Mouse (Mus musculus) liver, embryonic 12.5 days (tissue): ENCODE results near the gene Dixdc1. TPM values are rescaled to one million over a fixed set of nuclear protein-coding genes. Genes with fewer than 3 reads are reported as not detected.

Source experiments
- ATAC-seq: fragments of 200-750 bp; cut with Nextera tagmentation; 2 replicates; pipeline ENCODE4 v1.8.0; 2017; ENCODE audit warnings: moderate number of reproducible peaks, mild to moderate bottlenecking, moderate library complexity
- H3K27ac ChIP-seq: fragments of 300-500 bp; sonication (generic); 2 replicates; pipeline ENCODE4 v1.5.1; 2016; ENCODE audit warnings: mild to moderate bottlenecking
- H3K27me3 ChIP-seq: fragments of 300-500 bp; sonication (generic); replicated peaks from 2 replicates; pipeline ENCODE4 v1.6.1; 2016; ENCODE audit warnings: mild to moderate bottlenecking, moderate library complexity
- H3K36me3 ChIP-seq: fragments of 300-500 bp; sonication (generic); 2 replicates; pipeline ENCODE4 v1.6.1; 2016; ENCODE audit warnings: mild to moderate bottlenecking, moderate library complexity
- H3K4me1 ChIP-seq: fragments of 300-500 bp; sonication (generic); 2 replicates; pipeline ENCODE4 v1.6.1; 2016
- H3K4me2 ChIP-seq: fragments of 300-500 bp; sonication (generic); 2 replicates; pipeline ENCODE4 v1.6.1; 2016; ENCODE audit warnings: mild to moderate bottlenecking, moderate library complexity
- H3K4me3 ChIP-seq: fragments of 300-500 bp; sonication (generic); 2 replicates; pipeline ENCODE4 v1.5.1; 2016; ENCODE audit warnings: mild to moderate bottlenecking, moderate library complexity
- H3K9ac ChIP-seq: fragments of 300-500 bp; sonication (generic); 2 replicates; pipeline ENCODE4 v1.6.1; 2016; ENCODE audit warnings: mild to moderate bottlenecking, moderate library complexity
- H3K9me3 ChIP-seq: fragments of 300-500 bp; sonication (generic); replicated peaks from 2 replicates; pipeline ENCODE4 v1.6.1; 2016; ENCODE audit warnings: mild to moderate bottlenecking, moderate library complexity
- WGBS: fragments of 180-500 bp; shearing (Covaris S2); methylation state at CpG from one replicate; pipeline ENCODE4 v1.1.7; 2016; ENCODE audit not compliant: insufficient replicate concordance; 5-methylcytosine and 5-hydroxymethylcytosine counted together
- polyA plus RNA-seq: library from polyadenylated mRNA; unstranded; fragments of >200 nt; fragmentation: Nextera tagmentation; extraction: Ambion mirVana; gene quantifications from 2 replicates; pipeline ENCODE4 v1.2.1, GENCODE M21; 2016

The Dixdc1 gene
- polyA plus RNA-seq, 1 experiment from 2014 or later = 1.2 TPM

DNA sequence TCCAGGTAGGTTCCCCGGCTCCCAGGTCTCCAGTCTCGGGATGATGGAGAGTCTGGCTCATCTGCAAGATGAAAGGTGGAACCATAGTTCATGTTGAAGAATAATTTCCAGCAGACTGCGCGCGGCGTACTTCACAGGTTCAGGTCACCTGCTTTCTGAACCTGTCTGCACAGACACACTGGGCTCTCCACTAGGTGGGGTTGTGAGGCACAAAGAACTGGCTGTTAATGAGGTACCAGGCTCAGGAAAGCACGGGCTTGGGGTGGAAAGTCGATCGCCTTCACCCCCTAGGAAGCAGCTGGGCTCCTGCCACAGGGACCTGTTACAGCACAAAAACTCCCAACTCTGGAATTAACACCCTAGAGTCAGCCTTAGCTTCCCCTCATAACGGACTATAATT is 45.7 kb downstream of the Dixdc1 start:
- H3K9ac ChIP-seq = no peak overlapping the region
- 13% methylated on average over 10 of the region's 10 CpGs for WGBS
- ATAC-seq = no peak
- H3K4me1 ChIP-seq = peaks cover 9% of the 10 kb centered on the region
- H3K27ac ChIP-seq = no peak overlapping the region
- no peaks in the 10 kb centered on the region for H3K9me3 ChIP-seq
- H3K4me2 ChIP-seq = peak overlapping the region; percentile 50
- peaks cover 52% of the 10 kb centered on the region for H3K27me3 ChIP-seq
- H3K4me3 ChIP-seq = peak overlapping the region; percentile 9; the same call in 1 of the 2 replicates
- no peaks in the 10 kb centered on the region for H3K36me3 ChIP-seq

DNA sequence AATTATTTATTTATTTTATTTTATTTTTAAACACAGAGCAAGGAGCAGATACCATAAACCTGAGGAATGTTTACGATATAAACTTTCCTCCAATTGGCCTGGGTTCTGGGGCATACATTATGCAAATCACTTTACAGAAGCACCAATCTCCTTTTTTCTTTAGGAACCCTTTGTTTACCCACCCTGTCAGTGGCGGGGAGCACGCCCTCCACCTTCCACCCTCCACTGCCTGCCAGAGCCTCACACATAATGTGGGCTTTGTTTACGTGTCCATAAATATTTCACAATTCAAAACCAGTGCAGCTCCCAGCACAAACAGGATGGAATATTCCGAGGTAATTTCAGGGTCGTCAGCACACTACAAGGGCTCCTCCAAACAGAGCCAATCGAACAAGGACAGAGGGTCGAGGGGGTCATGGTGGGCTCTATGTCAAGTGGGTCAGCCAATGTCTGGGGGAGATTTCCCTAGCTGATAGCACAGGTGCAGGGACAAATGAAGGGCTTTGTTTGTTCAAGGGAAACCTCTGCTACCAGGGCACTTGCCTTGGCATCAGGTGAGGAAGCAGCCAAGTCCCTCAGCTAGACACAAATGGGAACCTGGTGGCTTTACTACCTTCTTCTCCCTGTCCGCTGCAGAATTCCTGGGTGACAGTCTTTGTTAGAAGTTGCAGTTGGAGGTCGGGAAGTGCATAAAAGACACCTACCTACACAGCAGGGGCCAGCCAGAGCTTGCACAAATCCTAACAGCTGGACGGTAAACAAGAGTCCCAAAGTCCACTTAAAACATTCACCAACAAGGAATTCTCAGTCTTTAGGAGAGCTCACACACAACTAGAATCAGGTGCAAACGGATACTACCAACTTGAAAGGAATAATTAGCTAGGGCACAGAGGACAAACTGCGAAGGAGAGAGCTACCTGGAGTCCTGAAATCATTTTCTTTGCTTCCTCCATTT is 46.4 kb downstream of the Dixdc1 start:
- 21% methylated on average over 13 of the region's 13 CpGs for WGBS
- peak; percentile 65 for ATAC-seq
- no peak overlapping the region for H3K9ac ChIP-seq
- H3K4me2 ChIP-seq = peak overlapping the region; percentile 50
- H3K27me3 ChIP-seq = peaks cover 46% of the 10 kb centered on the region
- peak overlapping the region; percentile 12 for H3K27ac ChIP-seq
- peak overlapping the region; percentile 9; the same call in 1 of the 2 replicates for H3K4me3 ChIP-seq
- H3K4me1 ChIP-seq = peaks cover 3% of the 10 kb centered on the region
- H3K9me3 ChIP-seq = no peaks in the 10 kb centered on the region
- no peaks in the 10 kb centered on the region for H3K36me3 ChIP-seq

DNA sequence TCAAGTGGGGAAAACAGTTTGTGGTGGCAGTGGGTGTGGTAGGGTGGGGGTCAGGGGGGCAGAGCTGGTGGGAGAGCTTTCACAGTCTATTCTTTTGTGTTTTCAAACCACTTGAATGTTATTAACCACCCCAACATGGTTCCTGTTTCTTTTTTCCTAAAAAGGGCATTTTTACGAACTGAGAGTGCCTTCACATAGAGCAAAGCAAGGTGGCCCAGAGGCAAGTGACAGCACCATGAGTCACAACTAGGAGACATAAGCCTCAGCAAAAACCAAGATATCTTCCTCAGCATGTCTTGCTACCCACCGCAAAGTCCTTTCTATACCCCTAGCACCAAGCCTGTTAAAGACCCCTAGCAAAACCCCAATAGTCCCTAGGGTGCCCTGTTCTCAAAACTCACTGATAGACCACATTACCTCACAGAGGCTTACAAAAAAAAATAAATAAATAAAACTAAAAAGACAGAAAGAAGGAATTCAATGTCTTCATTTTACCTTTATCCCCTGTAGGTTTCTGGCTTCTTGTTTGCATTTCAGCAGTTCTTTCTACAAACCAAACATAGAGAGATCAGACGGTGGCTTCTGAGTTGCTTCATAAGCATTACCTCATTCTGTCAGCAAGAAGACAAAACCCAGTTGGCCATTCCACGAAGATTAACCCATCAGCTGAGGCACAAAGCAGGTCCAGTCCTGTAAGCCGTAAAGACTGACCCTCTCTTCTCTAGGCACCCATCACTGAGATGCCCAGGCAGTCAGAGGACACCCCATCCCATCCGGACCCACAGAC is 52.3 kb downstream of the Dixdc1 start:
- Histone ChIP-seq H3K9ac (no peak overlapping the region), H3K4me3 (no peak overlapping the region), H3K9me3 (no peaks in the 10 kb centered on the region), H3K4me1 (no peaks in the 10 kb centered on the region), H3K27ac (no peak overlapping the region), H3K36me3 (no peaks in the 10 kb centered on the region), H3K4me2 (no peak overlapping the region), H3K27me3 (no peaks in the 10 kb centered on the region; the same call in 1 of the 2 replicates)
- WGBS = 58% methylated on average over 6 of the region's 6 CpGs
- no peak for ATAC-seq

DNA sequence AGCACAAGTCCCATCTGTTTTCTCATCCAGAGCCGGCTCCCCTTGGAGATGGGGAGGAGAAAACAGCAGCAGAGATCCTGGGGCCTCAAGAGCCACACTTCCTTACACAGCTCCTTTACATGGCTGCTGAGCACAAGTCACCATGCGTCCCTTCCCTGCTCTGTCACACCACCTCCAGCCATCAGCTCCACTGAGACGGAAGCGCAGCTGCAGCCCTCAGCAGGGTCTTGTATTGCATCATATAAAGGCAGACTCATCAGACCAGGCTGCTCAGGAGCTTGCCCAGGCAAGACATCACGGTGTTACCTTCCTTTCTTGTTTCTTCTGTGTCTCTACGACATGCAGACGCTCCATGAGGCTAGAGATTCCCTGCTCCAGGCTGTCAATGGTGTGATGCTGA is 57.6 kb downstream of the Dixdc1 start:
- H3K4me1 ChIP-seq = no peaks in the 10 kb centered on the region
- no peak overlapping the region for H3K9ac ChIP-seq
- no peaks in the 10 kb centered on the region for H3K9me3 ChIP-seq
- 48% methylated on average over 7 of the region's 7 CpGs for WGBS
- no peak for ATAC-seq
- no peaks in the 10 kb centered on the region for H3K27me3 ChIP-seq
- no peaks in the 10 kb centered on the region for H3K36me3 ChIP-seq
- no peak overlapping the region for H3K4me2 ChIP-seq
- H3K27ac ChIP-seq = no peak overlapping the region
- H3K4me3 ChIP-seq = no peak overlapping the region

DNA sequence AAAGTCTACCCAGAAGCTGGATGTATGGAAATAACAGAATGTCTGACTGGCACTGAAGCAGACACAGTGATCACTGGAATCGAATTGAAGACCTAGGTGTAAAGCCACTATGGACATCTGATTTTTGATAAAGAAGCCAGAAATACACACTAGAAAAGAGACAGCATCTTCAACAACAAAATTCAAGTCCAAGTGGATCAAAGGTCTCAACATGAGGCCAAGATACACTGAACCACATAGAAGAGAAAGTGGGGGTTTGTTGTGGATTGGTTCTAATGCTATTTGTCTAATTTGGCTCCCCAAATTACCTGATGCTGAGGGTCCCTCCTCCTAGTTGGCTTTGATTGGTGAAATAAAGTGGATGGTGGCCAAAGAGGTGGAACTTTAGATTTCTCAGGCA is 59.9 kb downstream of the Dixdc1 start:
- WGBS = 55% methylated on average over 1 of the region's 1 CpGs
- Histone ChIP-seq H3K27me3 (no peaks in the 10 kb centered on the region), H3K4me3 (no peak overlapping the region), H3K9me3 (no peaks in the 10 kb centered on the region), H3K4me2 (no peak overlapping the region), H3K27ac (no peak overlapping the region), H3K36me3 (no peaks in the 10 kb centered on the region), H3K4me1 (no peaks in the 10 kb centered on the region), H3K9ac (no peak overlapping the region)
- no peak for ATAC-seq

DNA sequence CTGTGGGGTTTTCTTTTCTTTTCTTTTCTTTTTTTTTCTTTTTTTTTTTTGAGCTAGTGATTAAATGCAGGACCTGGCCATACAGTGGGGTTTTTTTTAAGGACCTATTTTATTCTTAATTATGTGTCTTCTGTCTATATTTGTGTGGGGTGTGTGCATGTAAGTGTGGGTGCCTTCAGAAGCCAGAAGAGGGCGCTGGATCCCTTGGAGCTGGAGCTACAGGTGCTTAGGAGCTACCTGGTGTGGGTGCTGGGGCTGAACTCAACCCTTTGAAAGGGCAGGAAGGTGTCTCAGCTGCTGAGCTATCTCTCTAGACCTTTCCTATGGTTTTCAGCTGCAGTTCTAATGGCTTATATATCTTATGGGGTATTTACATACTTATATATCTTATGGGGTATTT is 64.5 kb downstream of the Dixdc1 start:
- H3K9me3 ChIP-seq = no peaks in the 10 kb centered on the region
- H3K4me3 ChIP-seq = no peak overlapping the region
- H3K27me3 ChIP-seq = no peaks in the 10 kb centered on the region
- H3K36me3 ChIP-seq = no peaks in the 10 kb centered on the region
- H3K4me1 ChIP-seq = no peaks in the 10 kb centered on the region
- no peak for ATAC-seq
- no peak overlapping the region for H3K27ac ChIP-seq
- no peak overlapping the region for H3K9ac ChIP-seq
- H3K4me2 ChIP-seq = no peak overlapping the region
- WGBS = 15% methylated on average over 1 of the region's 1 CpGs

DNA sequence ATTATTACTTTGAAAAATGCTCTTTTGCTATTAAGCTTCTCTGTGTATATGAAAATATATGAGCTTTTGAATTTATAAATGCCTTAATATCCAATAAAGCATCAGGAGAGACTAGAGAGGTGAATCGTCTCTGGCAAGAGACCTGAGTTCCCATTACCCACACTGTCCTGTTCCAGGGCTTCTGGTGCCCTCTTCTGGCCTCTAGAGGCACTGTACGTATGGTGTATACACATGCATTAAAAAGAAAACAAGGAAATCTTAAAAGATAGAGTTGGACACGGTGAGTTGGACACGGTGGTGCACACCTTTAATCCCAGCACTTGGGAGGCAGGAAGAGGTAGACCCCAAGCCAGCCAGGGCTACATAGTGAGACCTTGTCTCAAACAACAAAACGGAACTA is 68.6 kb downstream of the Dixdc1 start:
- H3K9ac ChIP-seq = no peak overlapping the region
- no peak overlapping the region for H3K4me2 ChIP-seq
- no peaks in the 10 kb centered on the region for H3K9me3 ChIP-seq
- no peak overlapping the region for H3K27ac ChIP-seq
- WGBS = 19% methylated on average over 5 of the region's 5 CpGs
- H3K4me3 ChIP-seq = no peak overlapping the region
- peaks cover 14% of the 10 kb centered on the region for H3K4me1 ChIP-seq
- no peaks in the 10 kb centered on the region for H3K36me3 ChIP-seq
- ATAC-seq = peak; percentile 73
- no peaks in the 10 kb centered on the region; the same call in 1 of the 2 replicates for H3K27me3 ChIP-seq

DNA sequence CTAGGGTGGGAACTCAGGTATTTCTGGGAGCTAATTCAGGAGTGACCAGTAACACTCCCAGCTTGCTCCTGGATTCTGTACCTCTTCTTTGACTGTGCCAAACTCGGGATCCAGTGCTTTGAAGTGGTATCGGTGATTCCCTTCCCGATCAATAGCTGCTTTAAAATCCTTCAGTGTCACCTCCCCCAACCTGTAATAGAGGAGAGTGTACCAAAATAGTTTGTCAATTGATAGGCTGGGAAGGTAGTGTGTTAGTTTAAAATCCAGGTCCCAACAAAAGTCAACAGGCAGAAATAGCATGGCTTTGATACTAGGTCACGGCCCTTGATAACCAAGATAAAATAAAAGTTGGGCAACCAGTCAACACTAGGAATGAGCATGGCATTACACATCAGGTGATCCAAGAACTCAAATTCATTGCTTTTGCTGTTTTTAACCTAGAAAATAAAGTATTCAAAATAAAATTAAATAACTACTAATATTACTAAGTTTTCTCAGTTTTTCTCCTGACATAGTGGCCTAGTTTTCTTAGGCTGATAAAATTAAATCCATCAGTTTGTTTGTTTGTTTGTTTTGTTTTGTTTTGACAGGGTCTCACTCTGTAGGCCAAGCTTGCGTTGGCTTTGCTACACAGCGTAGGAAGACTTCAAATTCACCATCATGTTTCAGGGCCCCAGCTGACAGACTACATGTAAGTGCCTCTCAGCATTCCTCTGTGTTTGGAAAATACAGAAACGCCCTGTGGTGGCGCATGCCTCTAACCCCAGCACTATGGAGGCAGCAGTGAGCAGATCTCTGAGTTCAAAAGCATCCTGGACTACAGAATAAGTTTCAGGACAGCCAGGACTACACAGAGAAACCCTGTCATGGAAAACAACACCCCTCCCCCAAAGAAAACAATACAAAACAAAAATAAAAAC is 71.5 kb downstream of the Dixdc1 start:
- 65% methylated on average over 8 of the region's 8 CpGs for WGBS
- no peak for ATAC-seq
- Histone ChIP-seq H3K27ac (0 out of 2 replicates have a peak overlapping the region, but pooled peaks have one; percentile 1), H3K9me3 (no peaks in the 10 kb centered on the region), H3K27me3 (no peaks in the 10 kb centered on the region; the same call in 1 of the 2 replicates), H3K4me3 (no peak overlapping the region), H3K4me1 (peaks cover 14% of the 10 kb centered on the region), H3K36me3 (no peaks in the 10 kb centered on the region), H3K9ac (no peak overlapping the region), H3K4me2 (no peak overlapping the region)

DNA sequence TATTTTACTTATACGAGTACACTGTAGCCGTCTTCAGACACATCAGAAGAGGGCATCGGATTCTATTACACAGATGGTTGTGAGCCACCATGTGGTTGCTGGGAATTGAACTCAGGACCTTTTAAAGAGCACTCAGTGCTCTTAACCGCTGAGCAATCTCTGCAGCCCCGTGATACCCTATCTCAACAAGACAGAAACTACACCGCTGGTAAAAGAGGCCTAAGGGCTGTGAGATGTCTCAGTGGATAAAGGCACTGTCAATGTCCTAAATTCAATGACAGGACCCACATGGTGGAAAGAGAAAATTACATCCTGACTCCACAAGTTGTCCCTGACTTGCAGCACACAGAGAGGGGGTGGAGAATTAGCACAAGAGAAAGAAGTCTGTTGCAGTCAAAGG is 72.9 kb downstream of the Dixdc1 start:
- no peaks in the 10 kb centered on the region; the same call in 1 of the 2 replicates for H3K27me3 ChIP-seq
- no peak overlapping the region for H3K27ac ChIP-seq
- peak; percentile 52 for ATAC-seq
- no peak overlapping the region for H3K9ac ChIP-seq
- WGBS = 48% methylated on average over 6 of the region's 6 CpGs
- H3K4me2 ChIP-seq = 0 out of 2 replicates have a peak overlapping the region, but pooled peaks have one; percentile 8
- H3K4me1 ChIP-seq = peaks cover 14% of the 10 kb centered on the region
- H3K9me3 ChIP-seq = no peaks in the 10 kb centered on the region
- H3K4me3 ChIP-seq = no peak overlapping the region
- H3K36me3 ChIP-seq = no peaks in the 10 kb centered on the region

DNA sequence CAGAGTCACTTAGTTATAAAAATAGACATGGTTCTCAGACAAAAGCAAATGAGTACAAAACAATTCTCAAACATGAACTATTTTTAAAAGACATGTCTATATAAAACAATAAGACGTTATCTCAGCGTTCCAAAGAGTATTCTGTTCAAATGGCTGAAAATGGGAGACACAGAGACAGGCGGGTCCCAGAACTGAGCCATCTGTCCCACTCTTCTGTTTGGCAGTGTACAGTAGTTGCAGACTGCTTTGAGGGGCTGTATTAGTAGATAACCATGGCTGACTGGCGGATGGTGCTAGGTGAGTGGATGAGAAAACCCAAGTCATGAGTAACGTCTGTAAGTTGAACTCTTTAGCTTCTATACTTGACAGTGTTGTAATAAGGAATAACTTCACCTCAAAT is 74.5 kb downstream of the Dixdc1 start:
- no peak for ATAC-seq
- no peak overlapping the region for H3K9ac ChIP-seq
- peaks cover 22% of the 10 kb centered on the region for H3K4me1 ChIP-seq
- no peak overlapping the region for H3K4me3 ChIP-seq
- H3K27me3 ChIP-seq = no peaks in the 10 kb centered on the region; the same call in 1 of the 2 replicates
- whole genome bisulfite sequencing = 68% methylated on average over 5 of the region's 5 CpGs
- no peak overlapping the region for H3K4me2 ChIP-seq
- no peak overlapping the region for H3K27ac ChIP-seq
- H3K36me3 ChIP-seq = no peaks in the 10 kb centered on the region
- H3K9me3 ChIP-seq = no peaks in the 10 kb centered on the region

DNA sequence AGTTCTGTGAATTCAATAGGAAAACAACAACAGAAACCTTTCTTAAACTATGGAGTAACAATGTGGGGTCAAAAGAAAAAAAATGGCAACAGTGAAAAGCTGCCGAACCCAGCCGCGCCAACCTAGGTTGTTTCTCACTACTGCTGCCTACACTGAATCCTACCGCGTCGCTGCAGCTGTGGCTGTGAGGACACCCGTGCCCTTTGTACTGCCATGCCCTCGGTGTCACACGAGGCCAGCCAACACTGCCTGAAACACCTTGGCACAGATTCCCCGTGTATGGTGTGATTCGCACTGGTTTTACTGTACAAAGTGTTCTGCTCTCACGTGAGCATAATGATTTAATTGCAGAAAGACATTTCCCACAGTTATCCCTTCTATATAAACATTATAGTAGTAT is 78.9 kb downstream of the Dixdc1 start:
- no peaks in the 10 kb centered on the region; the same call in 1 of the 2 replicates for H3K27me3 ChIP-seq
- H3K27ac ChIP-seq = no peak overlapping the region
- peaks cover 22% of the 10 kb centered on the region for H3K36me3 ChIP-seq
- H3K4me3 ChIP-seq = peak overlapping the region; percentile 91
- H3K9ac ChIP-seq = peak overlapping the region; percentile 90
- H3K4me1 ChIP-seq = peaks cover 24% of the 10 kb centered on the region
- WGBS = 18% methylated on average over 12 of the region's 12 CpGs
- ATAC-seq = no peak
- peak overlapping the region; percentile 91 for H3K4me2 ChIP-seq
- no peaks in the 10 kb centered on the region for H3K9me3 ChIP-seq
